In the genomic region with DNA sequence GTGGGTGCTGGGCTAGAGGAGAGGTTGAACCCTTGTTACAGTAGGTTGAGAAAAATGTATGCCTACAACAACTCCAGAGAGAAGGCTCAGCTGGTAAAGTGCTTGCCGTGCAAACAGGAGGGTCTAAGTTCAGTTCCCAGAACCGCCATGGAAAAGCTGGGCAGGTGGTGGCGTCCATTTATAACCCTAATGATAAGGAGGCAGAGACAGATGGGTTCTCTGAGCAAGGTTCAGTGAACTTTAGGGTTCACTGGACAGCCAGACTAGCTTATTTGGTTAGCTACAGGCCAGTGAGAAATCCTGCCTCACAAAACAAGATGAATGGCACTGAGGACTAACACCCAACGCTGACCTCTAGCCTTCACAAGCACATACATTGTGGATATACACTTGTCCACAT, we compare ENCODE assay signal across 24 mouse cellular contexts. TPM values are rescaled to one million over a fixed set of nuclear protein-coding genes. Genes with fewer than 3 reads are reported as not detected.
DNase-seq lines count a peak whose midpoint lies in the region.
"Had no signal": no experiment of that assay in that cellular context is flagged by ENCODE, and none has a peak within 500 bp of the region (broad histone marks: within the 10 kb centered on the region; RNA-seq: fewer than 3 reads in every experiment).

No protein-coding gene starts in this region.

- H3K4me1 ChIP-seq in embryonic facial prominence, embryonic 10.5 days = peaks cover 11% of the 10 kb centered on the region; the same call in 1 of the 2 replicates
- H3K4me1 ChIP-seq: liver, embryonic 13.5 days had no signal

- no peaks in the 10 kb centered on the region for H3K36me3 ChIP-seq in embryonic facial prominence, embryonic 10.5 days (replicated peaks)
- H3K36me3 ChIP-seq: forebrain, embryonic 12.5 days; G1E; heart, embryonic 15.5 days; liver, embryonic 13.5 days; lung, embryonic 15.5 days; midbrain, embryonic 12.5 days; neural tube, embryonic 12.5 days had no signal

- no peaks in the 10 kb centered on the region for H3K27me3 ChIP-seq in embryonic facial prominence, embryonic 10.5 days (replicated peaks; ENCODE audit: low read depth, poor library complexity, severe bottlenecking)
- H3K27me3 ChIP-seq: heart, embryonic 15.5 days; liver, embryonic 13.5 days; lung, embryonic 15.5 days; midbrain, embryonic 12.5 days; neural tube, embryonic 12.5 days had no signal

- no peak overlapping the region for H3K27ac ChIP-seq in embryonic facial prominence, embryonic 10.5 days (replicated peaks)
- H3K27ac ChIP-seq: forebrain, embryonic 12.5 days; heart, embryonic 15.5 days; hindbrain, postnatal 0 days; liver, embryonic 13.5 days; lung, embryonic 15.5 days; macrophage; midbrain, embryonic 12.5 days; neural tube, embryonic 12.5 days had no signal

- H3K4me3 ChIP-seq in embryonic facial prominence, embryonic 10.5 days = no peak overlapping the region
- H3K4me3 ChIP-seq: forebrain, embryonic 12.5 days; heart, embryonic 15.5 days; liver, embryonic 13.5 days; lung, embryonic 15.5 days; midbrain, embryonic 12.5 days; neural tube, embryonic 12.5 days had no signal

- no peaks in the 10 kb centered on the region for H3K9me3 ChIP-seq in embryonic facial prominence, embryonic 10.5 days
- H3K9me3 ChIP-seq: forebrain, embryonic 12.5 days; G1E; heart, embryonic 15.5 days; liver, embryonic 13.5 days; lung, embryonic 15.5 days; midbrain, embryonic 12.5 days; neural tube, embryonic 12.5 days had no signal

- DNase-seq in embryo, embryonic 10.5 days (ENCODE audit: low spot score) = peak; percentile 41
- DNase-seq in embryo, embryonic 11 days = no peak
- DNase-seq in kidney, adult 8-10 months = peak; percentile 60 to 71
- DNase-seq in kidney, postnatal 10 days = no peak
- peak; percentile 3 for DNase-seq in embryonic facial prominence, embryonic 10.5 days (ENCODE audit: low spot score)
- DNase-seq in kidney, postnatal 14 days = peak; percentile 31
- DNase-seq in lung, adult 18-20 months = no peak
- no peak for DNase-seq in right cerebral cortex, postnatal 36 days (ENCODE audit: low spot score in 2 of 2)
- DNase-seq: adrenal gland, postnatal 25 days; cerebellum, adult 11 months; cerebellum, postnatal 14 days; heart, adult 18-20 months; layer of hippocampus, postnatal 36 days; left cerebral cortex, postnatal 4 days; liver, embryonic 13.5 days; thymus, postnatal 4 days had no signal

- WGBS in embryonic facial prominence, embryonic 10.5 days = 91% methylated on average over 4 of the region's 4 CpGs

RNA-seq across cellular contexts. Expression of gene BC017158, which starts 51.8 kb away (rescaled TPM):
- 24.6 and 27.3 TPM in 2 replicates for polyA plus RNA-seq in embryonic facial prominence, embryonic 10.5 days (2016; fragmentation: Nextera tagmentation; extraction: Ambion mirVana)

Comparison
In these comparisons a context has a peak if more than half of its experiments do, and no peak if none do; other contexts are left out.
1. DNase-seq: peak in embryo, embryonic 10.5 days (single experiment), kidney, adult 8-10 months (2 of 2), embryonic facial prominence, embryonic 10.5 days (single experiment) and kidney, postnatal 14 days (single experiment); none in embryo, embryonic 11 days (single experiment), kidney, postnatal 10 days (single experiment), lung, adult 18-20 months (0 of 2) and right cerebral cortex, postnatal 36 days (0 of 2).